Mouse (Mus musculus) lung, postnatal 0 days (tissue): ENCODE measurements around the gene Rbfox1. TPM values are rescaled to one million over a fixed set of nuclear protein-coding genes. Genes with fewer than 3 reads are reported as not detected.

ENCODE experiments used
- ATAC-seq: fragments of 200-750 bp; cut with Nextera tagmentation; 2 replicates; pipeline ENCODE4 v1.8.0; 2017; ENCODE audit warnings: moderate library complexity
- DNase-seq: peaks from one replicate; pipeline ENCODE4 v3.0.0-alpha.2; 2016; ENCODE audit warnings: low spot score
- H3K27ac ChIP-seq: fragments of 300-500 bp; sonication (generic); 2 replicates; pipeline ENCODE4 v1.5.1; 2014; ENCODE audit warnings: antibody characterized with exemption, mild to moderate bottlenecking, low read length, mixed read lengths
- H3K27me3 ChIP-seq: fragments of 300-500 bp; sonication (generic); replicated peaks from 2 replicates; pipeline ENCODE4 v1.6.1; 2014; ENCODE audit warnings: low read length, mixed read lengths; ENCODE audit not compliant: insufficient read depth
- H3K36me3 ChIP-seq: fragments of 300-500 bp; sonication (generic); 2 replicates; pipeline ENCODE4 v1.6.1; 2014; ENCODE audit warnings: low read length, mixed read lengths; ENCODE audit not compliant: insufficient read depth
- H3K4me1 ChIP-seq: fragments of 300-500 bp; sonication (generic); 2 replicates; pipeline ENCODE4 v1.6.1; 2014; ENCODE audit warnings: antibody characterized with exemption, low read depth, low read length, mixed read lengths; ENCODE audit not compliant: insufficient read depth
- H3K4me2 ChIP-seq: fragments of 300-500 bp; sonication (generic); replicated peaks from 2 replicates; pipeline ENCODE4 v1.6.1; 2014; ENCODE audit warnings: low read depth, mild to moderate bottlenecking, low read length, moderate library complexity, mixed read lengths
- H3K4me3 ChIP-seq: fragments of 300-500 bp; sonication (generic); 2 replicates; pipeline ENCODE4 v1.5.1; 2014; ENCODE audit warnings: low read depth, low read length
- H3K9ac ChIP-seq: fragments of 300-500 bp; sonication (generic); replicated peaks from 2 replicates; pipeline ENCODE4 v1.6.1; 2014; ENCODE audit warnings: low read depth, mild to moderate bottlenecking
- H3K9me3 ChIP-seq: fragments of 300-500 bp; sonication (generic); 2 replicates; pipeline ENCODE4 v1.6.1; 2016; ENCODE audit warnings: low read length, mixed read lengths
- CTCF ChIP-seq: IDR thresholded peaks from 2 replicates; pipeline ENCODE4 v1.5.1; 2016; ENCODE audit warnings: antibody characterized with exemption, mild to moderate bottlenecking
- EP300 ChIP-seq: IDR thresholded peaks from 2 replicates; pipeline ENCODE4 v1.6.1; 2016; ENCODE audit warnings: antibody characterized with exemption, mild to moderate bottlenecking, control low read depth
- WGBS: fragments of 180-500 bp; shearing (Covaris S2); extraction: QIAGEN DNeasy Blood & Tissue Kit; methylation state at CpG from one replicate; pipeline ENCODE4 v1.1.7; 2014; 5-methylcytosine and 5-hydroxymethylcytosine counted together
- polyA plus RNA-seq: library from polyadenylated mRNA; unstranded; fragments of >200 nt; fragmentation: Nextera tagmentation; extraction: Ambion mirVana; gene quantifications from 2 replicates; pipeline ENCODE4 v1.2.1, GENCODE M21; 2015

Gene Rbfox1
- polyA plus RNA-seq, 1 experiment from 2014 or later: 0.25 TPM

DNA sequence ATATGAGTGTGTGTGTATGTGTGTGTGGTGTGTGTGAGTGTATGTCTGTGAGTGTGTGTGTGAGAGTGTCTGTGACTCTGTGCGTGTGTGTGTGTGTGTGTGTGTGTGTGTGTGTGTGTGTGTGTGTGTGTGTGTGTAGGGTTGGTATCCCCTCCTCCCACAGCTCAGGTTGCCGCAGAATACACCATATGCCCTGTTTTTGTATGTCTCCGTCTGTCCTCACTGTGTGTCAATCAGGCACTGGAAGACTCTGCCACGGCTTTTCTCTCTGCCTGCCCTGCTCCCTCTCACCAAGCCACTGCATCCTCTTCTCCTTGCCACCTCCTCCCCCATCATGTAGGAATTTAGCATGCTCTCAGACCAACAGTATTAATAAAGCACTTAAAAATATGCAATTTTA is 1084.8 kb downstream of the Rbfox1 start:
- Histone ChIP-seq H3K4me3 (no peak overlapping the region), H3K27me3 (no peaks in the 10 kb centered on the region), H3K9ac (no peak overlapping the region), H3K4me1 (no peaks in the 10 kb centered on the region), H3K27ac (no peak overlapping the region), H3K4me2 (no peak overlapping the region), H3K9me3 (no peaks in the 10 kb centered on the region), H3K36me3 (no peaks in the 10 kb centered on the region)
- no peak for DNase-seq
- no peak for ATAC-seq
- WGBS: 76% methylated on average over 3 of the region's 4 CpGs
- TF ChIP-seq CTCF (no peak), EP300 (no peak)

DNA sequence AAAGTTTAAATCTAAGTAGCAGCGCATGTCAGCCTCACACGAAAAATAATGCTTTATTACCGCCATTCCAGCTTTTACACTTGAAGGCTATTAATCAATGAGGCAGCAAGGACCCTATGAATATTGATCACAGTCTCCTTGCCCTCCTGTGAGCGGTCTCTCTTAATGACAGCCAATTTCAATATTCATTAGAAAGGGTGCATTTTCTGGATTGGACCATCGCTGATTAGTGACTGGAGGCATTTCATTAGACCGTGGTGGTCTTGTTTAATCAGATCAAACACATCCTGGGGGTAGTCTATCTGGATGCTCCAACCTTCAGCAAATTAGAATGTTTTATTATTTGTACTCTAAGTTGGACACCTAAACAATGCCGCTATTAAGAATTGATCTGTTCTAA is 1091.2 kb downstream of the Rbfox1 start:
- Histone ChIP-seq H3K9ac (no peak overlapping the region), H3K36me3 (no peaks in the 10 kb centered on the region), H3K27ac (no peak overlapping the region), H3K27me3 (no peaks in the 10 kb centered on the region), H3K9me3 (no peaks in the 10 kb centered on the region), H3K4me1 (no peaks in the 10 kb centered on the region), H3K4me3 (no peak overlapping the region), H3K4me2 (no peak overlapping the region)
- 88% methylated on average over 7 of the region's 7 CpGs for WGBS
- ATAC-seq (no peak), DNase-seq (no peak)
- TF ChIP-seq EP300: no peak
- TF ChIP-seq CTCF: no peak

GRCm38 (mm10) chr16:6983947-6984346 is 1098.8 kb downstream of the Rbfox1 start:
- Histone ChIP-seq H3K9ac (no peak overlapping the region), H3K4me3 (no peak overlapping the region), H3K27me3 (no peaks in the 10 kb centered on the region), H3K27ac (no peak overlapping the region), H3K36me3 (no peaks in the 10 kb centered on the region), H3K9me3 (no peaks in the 10 kb centered on the region), H3K4me1 (no peaks in the 10 kb centered on the region), H3K4me2 (no peak overlapping the region)
- WGBS: 92% methylated on average over 2 of the region's 2 CpGs
- TF ChIP-seq CTCF (no peak), EP300 (no peak)
- ATAC-seq: no peak
- no peak for DNase-seq

- no peak overlapping the region for H3K4me3 ChIP-seq
- DNase-seq: peak; percentile 69
- no peak overlapping the region for H3K9ac ChIP-seq
- no peak overlapping the region for H3K27ac ChIP-seq
- no peak overlapping the region for H3K4me2 ChIP-seq
- H3K36me3 ChIP-seq: no peaks in the 10 kb centered on the region
- peak; percentile 52 for ATAC-seq
- H3K9me3 ChIP-seq: no peaks in the 10 kb centered on the region
- TF ChIP-seq EP300: no peak
- no peak for TF ChIP-seq CTCF
- H3K27me3 ChIP-seq: no peaks in the 10 kb centered on the region
- H3K4me1 ChIP-seq: no peaks in the 10 kb centered on the region
Measured at GRCm38 (mm10) chr16:6986031-6986430, 1100.9 kb downstream of the Rbfox1 start.

DNA sequence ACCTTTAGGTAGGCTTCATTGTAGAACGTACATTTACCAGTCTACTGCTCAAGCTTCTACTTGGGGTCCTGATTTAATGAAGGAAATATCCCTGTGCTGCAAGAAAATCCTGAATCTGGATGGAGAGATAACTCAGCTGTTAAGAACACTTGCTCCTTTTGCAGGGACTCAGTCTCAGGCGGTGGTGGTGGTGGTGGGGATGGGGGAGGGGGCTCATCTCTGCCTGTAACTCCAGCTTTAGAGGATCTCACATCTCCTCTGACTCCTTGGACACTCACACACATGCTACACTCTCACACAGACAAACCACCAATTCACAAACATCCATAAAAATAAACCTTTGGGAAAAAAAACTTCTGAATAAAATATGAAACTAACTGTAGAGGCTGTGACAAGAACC is 1101.3 kb downstream of the Rbfox1 start:
- no peaks in the 10 kb centered on the region for H3K36me3 ChIP-seq
- H3K4me3 ChIP-seq: no peak overlapping the region
- H3K27ac ChIP-seq: no peak overlapping the region
- H3K4me2 ChIP-seq: no peak overlapping the region
- WGBS: 62% methylated on average over 2 of the region's 2 CpGs
- no peaks in the 10 kb centered on the region for H3K27me3 ChIP-seq
- TF ChIP-seq EP300: no peak
- TF ChIP-seq CTCF: no peak
- H3K4me1 ChIP-seq: no peaks in the 10 kb centered on the region
- DNase-seq (no peak), ATAC-seq (no peak)
- no peaks in the 10 kb centered on the region for H3K9me3 ChIP-seq
- no peak overlapping the region for H3K9ac ChIP-seq

DNA sequence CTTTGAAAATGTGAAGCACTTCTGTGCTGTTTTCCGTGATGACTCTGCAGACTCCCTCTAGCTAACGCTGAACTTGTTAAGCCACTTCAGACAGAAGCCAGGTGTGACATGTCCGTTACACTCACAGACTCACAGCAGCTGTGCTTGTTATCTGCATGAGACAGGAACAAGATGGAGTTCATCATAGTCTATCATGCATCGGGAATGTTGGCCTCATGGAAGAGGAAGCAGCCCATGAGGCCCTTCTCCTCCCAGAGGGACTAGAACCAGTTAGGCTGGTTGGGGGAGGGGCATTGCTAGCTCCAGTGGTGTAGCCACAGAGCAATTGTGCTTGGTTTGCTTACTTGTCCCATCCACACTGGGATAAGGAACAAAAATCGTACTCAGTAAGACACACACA is 1107.1 kb downstream of the Rbfox1 start:
- peak; percentile 63 for DNase-seq
- no peak overlapping the region for H3K27ac ChIP-seq
- no peaks in the 10 kb centered on the region for H3K9me3 ChIP-seq
- no peaks in the 10 kb centered on the region for H3K36me3 ChIP-seq
- peak; percentile 85 for ATAC-seq
- 32% methylated on average over 5 of the region's 5 CpGs for WGBS
- H3K4me2 ChIP-seq: no peak overlapping the region
- no peak overlapping the region for H3K9ac ChIP-seq
- H3K27me3 ChIP-seq: no peaks in the 10 kb centered on the region
- no peak overlapping the region for H3K4me3 ChIP-seq
- H3K4me1 ChIP-seq: no peaks in the 10 kb centered on the region
- TF ChIP-seq EP300: 0 out of 2 replicates have a peak, but pooled peaks have one; percentile 23
- no peak for TF ChIP-seq CTCF

- no peaks in the 10 kb centered on the region for H3K36me3 ChIP-seq
- no peak for TF ChIP-seq CTCF
- no peak for TF ChIP-seq EP300
- WGBS: 17% methylated on average over 2 of the region's 2 CpGs
- no peaks in the 10 kb centered on the region for H3K4me1 ChIP-seq
- H3K9me3 ChIP-seq: no peaks in the 10 kb centered on the region
- no peak for ATAC-seq
- H3K27me3 ChIP-seq: no peaks in the 10 kb centered on the region
- DNase-seq: peak; percentile 5
- H3K4me2 ChIP-seq: no peak overlapping the region
- H3K27ac ChIP-seq: no peak overlapping the region
- H3K4me3 ChIP-seq: no peak overlapping the region
- H3K9ac ChIP-seq: no peak overlapping the region
Measured at GRCm38 (mm10) chr16:6993180-6993579, 1108.0 kb downstream of the Rbfox1 start.
